Mouse (Mus musculus) C2C12 (cell line): ENCODE data around the gene Mapk8ip1. TPM values are rescaled to one million over a fixed set of nuclear protein-coding genes. Genes with fewer than 3 reads are reported as not detected.

ENCODE experiments used
- H3K27me3 ChIP-seq: one replicate; pipeline ENCODE4 v1.6.1; 2011; ENCODE audit not compliant: control insufficient read depth, insufficient read depth, insufficient read length
- H3K36me3 ChIP-seq: one replicate; pipeline ENCODE4 v1.6.1; 2011; ENCODE audit not compliant: control insufficient read depth, insufficient read depth
- H3K4me3 ChIP-seq: one replicate; pipeline ENCODE4 v1.5.1; 2011; ENCODE audit warnings: mild to moderate bottlenecking, control low read depth; ENCODE audit not compliant: poor library complexity, insufficient read depth, severe bottlenecking
- H3K79me2 ChIP-seq: one replicate; pipeline ENCODE4 v1.6.1; 2011; ENCODE audit not compliant: control insufficient read depth, insufficient read depth
- H3K79me3 ChIP-seq: one replicate; pipeline ENCODE4 v1.6.1; 2011; ENCODE audit warnings: low read depth, control low read depth
- H3ac ChIP-seq: one replicate; pipeline ENCODE3; 2011; ENCODE audit warnings: low read depth; ENCODE audit not compliant: control insufficient read depth, insufficient read length
- CEBPB ChIP-seq: IDR thresholded peaks from one replicate; pipeline ENCODE4 v1.6.1; 2011; ENCODE audit warnings: low read depth, mild to moderate bottlenecking, control low read depth, moderate library complexity
- CTCF ChIP-seq: IDR thresholded peaks from one replicate; pipeline ENCODE4 v1.5.1; 2011; ENCODE audit not compliant: control insufficient read depth, insufficient read depth, insufficient read length
- FOSL1 ChIP-seq: IDR thresholded peaks from one replicate; pipeline ENCODE4 v1.8.0; 2011; ENCODE audit warnings: mild to moderate bottlenecking, low read length; ENCODE audit not compliant: poor library complexity, insufficient read depth, severe bottlenecking
- MAX ChIP-seq: IDR thresholded peaks from one replicate; pipeline ENCODE4 v1.6.1; 2011; ENCODE audit warnings: mild to moderate bottlenecking, control low read depth
- MYOD1 ChIP-seq: IDR thresholded peaks from one replicate; pipeline ENCODE4 v1.6.1; 2011; ENCODE audit warnings: low read depth; ENCODE audit not compliant: control insufficient read depth, insufficient read length
- MYOG ChIP-seq: IDR thresholded peaks from one replicate; pipeline ENCODE4 v1.6.1; 2011; ENCODE audit not compliant: control insufficient read depth, insufficient read length; ENCODE audit errors: extremely low read depth
- USF1 ChIP-seq: IDR thresholded peaks from one replicate; pipeline ENCODE4 v1.6.1; 2011; ENCODE audit warnings: low read depth, mild to moderate bottlenecking, control low read depth, moderate library complexity
- polyA plus RNA-seq: library from polyadenylated mRNA; unstranded; fragments of >200 nt; fragmentation: generic; extraction: Trizol; gene quantifications from one replicate; pipeline ENCODE4 v1.2.1, GENCODE M21; 2012; ENCODE audit warnings: missing spikeins

The Mapk8ip1 gene
- polyA plus RNA-seq, 1 experiment = 18.8 TPM

- TF ChIP-seq MAX = no peak
- no peak for TF ChIP-seq FOSL1
- TF ChIP-seq CTCF = no peak
- TF ChIP-seq MYOG = no peak
- no peak for TF ChIP-seq MYOD1
- H3K4me3 ChIP-seq = no peak overlapping the region
- H3ac ChIP-seq = no peak overlapping the region
- no peaks in the 10 kb centered on the region for H3K79me3 ChIP-seq
- no peaks in the 10 kb centered on the region for H3K36me3 ChIP-seq
- peaks cover 24% of the 10 kb centered on the region for H3K27me3 ChIP-seq
- no peaks in the 10 kb centered on the region for H3K79me2 ChIP-seq
These were observed 41.4 kb upstream of the Mapk8ip1 start for GRCm38 (mm10) chr2:92442419-92443001.

GRCm38 (mm10) chr2:92440432-92440831 is 39.4 kb upstream of the Mapk8ip1 start:
- TF ChIP-seq CTCF = no peak
- no peak for TF ChIP-seq MAX
- TF ChIP-seq MYOG = no peak
- TF ChIP-seq MYOD1 = no peak
- TF ChIP-seq USF1 = no peak
- no peak for TF ChIP-seq FOSL1
- no peak for TF ChIP-seq CEBPB
- Histone ChIP-seq H3K79me2 (no peaks in the 10 kb centered on the region), H3K79me3 (no peaks in the 10 kb centered on the region), H3ac (no peak overlapping the region), H3K27me3 (peaks cover 24% of the 10 kb centered on the region), H3K36me3 (no peaks in the 10 kb centered on the region), H3K4me3 (no peak overlapping the region)

GRCm38 (mm10) chr2:92438567-92438966 is 37.5 kb upstream of the Mapk8ip1 start:
- Histone ChIP-seq H3K79me2 (no peaks in the 10 kb centered on the region), H3K27me3 (peaks cover 24% of the 10 kb centered on the region), H3K79me3 (no peaks in the 10 kb centered on the region), H3ac (no peak overlapping the region), H3K4me3 (no peak overlapping the region), H3K36me3 (no peaks in the 10 kb centered on the region)
- TF ChIP-seq MYOG (no peak), CTCF (no peak), CEBPB (no peak), MAX (no peak), FOSL1 (no peak), MYOD1 (no peak), USF1 (no peak)

- H3ac ChIP-seq = no peak overlapping the region
- peaks cover 24% of the 10 kb centered on the region for H3K27me3 ChIP-seq
- no peaks in the 10 kb centered on the region for H3K79me2 ChIP-seq
- H3K36me3 ChIP-seq = no peaks in the 10 kb centered on the region
- no peak overlapping the region for H3K4me3 ChIP-seq
- no peaks in the 10 kb centered on the region for H3K79me3 ChIP-seq
- TF ChIP-seq CEBPB (no peak), CTCF (peak; percentile 38), MAX (peak; percentile 12)
These were observed 36.8 kb upstream of the Mapk8ip1 start for GRCm38 (mm10) chr2:92437875-92438274.

DNA sequence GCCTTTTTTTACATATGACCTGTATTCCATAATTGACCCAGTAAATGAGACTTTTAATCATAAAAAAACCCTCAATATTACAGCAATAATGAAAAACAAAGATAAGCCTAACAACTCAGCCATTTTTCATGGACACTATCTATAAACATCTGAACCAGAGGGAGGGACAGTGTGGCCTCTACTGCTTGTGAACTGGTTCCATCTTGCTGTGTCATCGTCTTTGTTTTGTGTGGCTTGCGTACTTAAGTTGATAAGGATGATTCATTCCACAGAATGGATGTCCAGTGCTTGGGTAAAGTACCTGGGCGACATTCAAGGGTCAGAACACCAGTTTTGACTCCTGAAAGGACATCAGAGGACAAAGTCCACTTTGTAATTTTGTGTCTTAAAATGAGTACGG is 36.3 kb upstream of the Mapk8ip1 start:
- H3K27me3 ChIP-seq = peaks cover 24% of the 10 kb centered on the region
- no peaks in the 10 kb centered on the region for H3K79me2 ChIP-seq
- no peaks in the 10 kb centered on the region for H3K36me3 ChIP-seq
- H3K79me3 ChIP-seq = no peaks in the 10 kb centered on the region
- H3ac ChIP-seq = no peak overlapping the region
- no peak for TF ChIP-seq MYOD1
- TF ChIP-seq MAX = no peak
- TF ChIP-seq USF1 = no peak
- no peak for TF ChIP-seq CTCF
- H3K4me3 ChIP-seq = no peak overlapping the region

- no peak for TF ChIP-seq MAX
- TF ChIP-seq MYOD1 = no peak
- no peak for TF ChIP-seq CTCF
- no peak for TF ChIP-seq USF1
- no peak for TF ChIP-seq CEBPB
- Histone ChIP-seq H3ac (no peak overlapping the region), H3K79me2 (no peaks in the 10 kb centered on the region), H3K36me3 (no peaks in the 10 kb centered on the region), H3K4me3 (no peak overlapping the region), H3K27me3 (peaks cover 4% of the 10 kb centered on the region), H3K79me3 (no peaks in the 10 kb centered on the region)
These were observed 34.0 kb upstream of the Mapk8ip1 start for GRCm38 (mm10) chr2:92435023-92435422.
